Mouse (Mus musculus) thymus, adult 2 months (tissue): ENCODE data around the gene Apoe. TPM values are rescaled to one million over a fixed set of nuclear protein-coding genes. Genes with fewer than 3 reads are reported as not detected.
A peak's percentile ranks its signal among the peaks of the same experiment; 100 is the strongest.

Source experiments
- DNase-seq: peaks from one replicate; pipeline ENCODE4 v3.0.0; 2021
- H3K27ac ChIP-seq: fragments of 200-500 bp; 2 replicates; pipeline ENCODE4 v1.5.1; 2012; ENCODE audit warnings: low read length, control low read depth; ENCODE audit not compliant: control insufficient read depth, insufficient read depth
- H3K27me3 ChIP-seq: fragments of 200-500 bp; 2 replicates; pipeline ENCODE4 v1.6.1; 2012; ENCODE audit warnings: mild to moderate bottlenecking, low read length, moderate library complexity, mixed read lengths; ENCODE audit not compliant: control insufficient read depth, insufficient read depth
- H3K36me3 ChIP-seq: fragments of 200-500 bp; 2 replicates; pipeline ENCODE4 v1.6.1; 2012; ENCODE audit warnings: mild to moderate bottlenecking, low read length, moderate library complexity; ENCODE audit not compliant: control insufficient read depth, insufficient read depth
- H3K4me1 ChIP-seq: fragments of 200-500 bp; replicated peaks from 2 replicates; pipeline ENCODE4 v1.6.1; 2012; ENCODE audit warnings: low read length; ENCODE audit not compliant: control insufficient read depth, insufficient read depth
- H3K4me3 ChIP-seq: fragments of 200-500 bp; 2 replicates; pipeline ENCODE4 v1.5.1; 2012; ENCODE audit warnings: mild to moderate bottlenecking, low read length, control low read depth, moderate library complexity; ENCODE audit not compliant: control insufficient read depth, insufficient read depth
- CTCF ChIP-seq: fragments of 200-500 bp; IDR thresholded peaks from 2 replicates; pipeline ENCODE4 v1.5.1; 2012; ENCODE audit warnings: mild to moderate bottlenecking, control low read depth, low read length, moderate library complexity, borderline replicate concordance; ENCODE audit not compliant: control insufficient read depth, poor library complexity, insufficient read depth; ENCODE audit errors: extremely low read depth
- POLR2A ChIP-seq: fragments of 200-500 bp; IDR thresholded peaks from 2 replicates; pipeline ENCODE4 v1.6.1; 2012; ENCODE audit warnings: mild to moderate bottlenecking, low read length, control low read depth, moderate library complexity; ENCODE audit not compliant: control insufficient read depth, poor library complexity, insufficient read depth; ENCODE audit errors: extremely low read depth
- WGBS: fragments of 180-500 bp; shearing (Covaris S2); methylation state at CpG from one replicate; pipeline ENCODE4 v1.1.7; 2018; 5-methylcytosine and 5-hydroxymethylcytosine counted together
- polyA plus RNA-seq: library from polyadenylated mRNA; depleted of rRNA; stranded (reverse); fragments of >200 nt; gene quantifications from 2 replicates; pipeline ENCODE4 v1.2.3, GENCODE M21; 2012; rRNA removed

Gene Apoe
- polyA plus RNA-seq, 1 experiment: 2,086 TPM

DNA sequence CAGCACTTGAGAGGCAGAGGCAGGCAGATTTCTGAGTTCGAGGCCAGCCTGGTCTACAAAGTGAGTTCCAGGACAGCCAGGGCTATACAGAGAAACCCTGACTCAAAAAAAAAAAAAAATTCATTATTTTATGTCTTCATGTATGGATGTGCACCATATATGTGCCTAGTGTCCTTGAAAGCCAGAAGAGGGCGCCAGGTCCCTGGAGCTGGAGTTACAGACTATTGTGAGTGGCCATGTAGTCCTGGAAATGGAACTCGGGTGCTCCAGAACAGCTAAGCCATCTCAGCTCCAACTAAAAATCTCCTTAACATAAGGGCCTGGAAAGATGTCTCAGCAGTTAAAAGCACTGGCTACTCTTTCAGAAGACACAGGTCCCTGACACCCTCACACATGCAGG is 32.2 kb downstream of the Apoe start:
- Histone ChIP-seq H3K4me3 (no peak overlapping the region), H3K4me1 (peaks cover 19% of the 10 kb centered on the region), H3K36me3 (no peaks in the 10 kb centered on the region), H3K27me3 (no peaks in the 10 kb centered on the region), H3K27ac (no peak overlapping the region)
- TF ChIP-seq POLR2A: no peak
- no peak for TF ChIP-seq CTCF
- DNase-seq: no peak
- WGBS: 89% methylated on average over 3 of the region's 3 CpGs

DNA sequence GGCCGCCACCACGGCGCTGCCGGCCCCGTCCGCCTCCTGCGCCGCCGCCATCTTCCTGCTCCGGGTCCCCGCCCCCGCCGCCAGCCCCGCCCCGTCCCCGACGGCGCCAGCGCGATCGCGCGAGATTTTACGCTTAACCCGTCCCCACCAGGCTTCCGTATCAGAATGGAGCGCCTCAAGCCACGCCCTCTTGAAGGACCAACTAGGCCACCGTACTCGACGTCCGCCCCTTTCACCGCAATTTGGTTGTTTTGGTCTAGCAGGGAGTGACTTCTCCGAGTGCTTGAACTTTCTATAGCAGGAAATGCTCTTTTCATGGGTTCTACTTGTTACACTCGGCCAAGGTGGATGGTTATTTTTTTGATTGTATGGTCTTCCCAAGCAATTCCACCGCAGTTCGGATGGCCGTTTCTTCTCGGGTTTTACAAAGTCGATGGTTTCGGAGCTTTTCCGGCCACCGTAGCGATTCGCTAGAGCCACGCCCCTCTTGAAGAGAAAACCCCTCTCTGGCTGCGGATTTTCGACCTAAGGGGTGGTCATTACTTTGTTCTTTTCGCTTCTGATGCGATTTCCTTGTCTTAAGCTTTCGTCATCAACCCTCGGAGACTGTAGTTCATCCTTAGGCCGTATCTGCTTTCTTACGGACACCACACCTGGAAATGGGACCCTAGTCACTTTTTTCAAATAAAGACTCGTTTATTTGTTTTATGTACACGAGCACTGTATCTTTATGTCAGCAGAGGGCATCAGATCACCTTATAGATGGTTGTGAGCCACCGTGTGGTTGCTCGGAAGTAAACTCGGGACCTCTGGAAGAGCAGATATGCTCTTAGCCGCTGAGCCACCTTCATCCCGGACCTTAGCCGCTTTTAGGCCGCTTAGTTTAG is 33.8 kb downstream of the Apoe start, which contains the start of gene Clptm1:
Gene Clptm1 (minus strand): TSS at position 79 of the 887 bp plus-strand sequence.
- Histone ChIP-seq H3K27me3 (no peaks in the 10 kb centered on the region), H3K27ac (peak within 1 kb of the TSS; percentile 88), H3K4me1 (peaks cover 19% of the 10 kb centered on the region), H3K36me3 (no peaks in the 10 kb centered on the region), H3K4me3 (peak within 1 kb of the TSS; percentile 80)
- peak; percentile 97 for DNase-seq
- WGBS: under 1% methylated on average over 63 of the region's 63 CpGs
- TF ChIP-seq POLR2A (peak; percentile 46; the same call in 1 of the 2 replicates), CTCF (no peak)

DNA sequence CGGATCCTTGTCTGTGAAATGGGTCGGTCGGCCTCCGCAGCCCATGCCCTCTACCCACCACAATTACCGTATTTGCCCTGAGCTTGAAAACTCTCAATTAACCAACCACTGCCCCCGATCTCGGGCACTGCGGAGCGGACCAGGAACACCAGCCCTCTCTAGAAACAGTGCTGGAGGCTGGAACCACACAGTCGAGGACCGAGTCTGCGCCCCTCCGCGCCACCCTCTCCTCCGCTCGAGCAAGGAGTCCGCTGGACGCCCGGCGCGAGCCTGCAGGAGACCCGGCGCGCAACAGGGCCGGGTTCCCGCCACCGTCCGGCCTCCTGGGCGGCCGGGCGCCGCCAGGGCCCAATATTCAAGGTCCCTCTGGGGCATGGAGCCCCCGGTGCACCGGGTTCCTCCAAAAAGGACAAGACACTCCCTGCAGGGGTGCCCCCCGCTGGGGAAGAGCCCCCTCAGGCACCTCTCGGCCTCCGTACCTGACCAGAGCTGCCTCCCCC is 34.5 kb downstream of the Apoe start:
- no peaks in the 10 kb centered on the region for H3K27me3 ChIP-seq
- no peak for DNase-seq
- peaks cover 19% of the 10 kb centered on the region for H3K4me1 ChIP-seq
- peak overlapping the region; percentile 80 for H3K4me3 ChIP-seq
- TF ChIP-seq CTCF: no peak
- TF ChIP-seq POLR2A: 0 out of 2 replicates have a peak, but pooled peaks have one; percentile 58
- under 1% methylated on average over 37 of the region's 37 CpGs for WGBS
- H3K36me3 ChIP-seq: no peaks in the 10 kb centered on the region
- no peak overlapping the region for H3K27ac ChIP-seq

DNA sequence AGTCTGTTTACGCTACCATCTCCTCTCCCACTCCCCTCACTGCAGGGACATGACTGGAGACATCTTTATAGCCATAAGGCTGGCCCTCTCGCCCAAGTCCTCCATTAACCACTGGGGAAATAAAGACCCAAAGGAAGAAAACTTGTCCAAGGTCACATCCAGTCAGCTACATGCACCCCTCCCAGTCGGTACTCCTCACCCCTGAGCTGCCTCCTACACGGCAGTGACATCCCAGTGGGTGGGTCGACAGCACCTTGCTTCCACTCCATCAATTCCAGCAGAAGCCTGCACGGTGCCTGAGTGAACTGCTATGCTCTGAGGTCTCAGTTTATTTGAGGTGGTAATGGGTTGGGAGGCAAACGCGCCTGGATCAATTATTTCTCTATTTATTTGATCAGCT is 35.0 kb downstream of the Apoe start:
- peak; percentile 11 for DNase-seq
- WGBS: 21% methylated on average over 8 of the region's 8 CpGs
- no peaks in the 10 kb centered on the region for H3K27me3 ChIP-seq
- no peaks in the 10 kb centered on the region for H3K36me3 ChIP-seq
- TF ChIP-seq CTCF (no peak), POLR2A (no peak)
- peaks cover 15% of the 10 kb centered on the region for H3K4me1 ChIP-seq
- H3K4me3 ChIP-seq: peak overlapping the region; percentile 80
- no peak overlapping the region for H3K27ac ChIP-seq

DNA sequence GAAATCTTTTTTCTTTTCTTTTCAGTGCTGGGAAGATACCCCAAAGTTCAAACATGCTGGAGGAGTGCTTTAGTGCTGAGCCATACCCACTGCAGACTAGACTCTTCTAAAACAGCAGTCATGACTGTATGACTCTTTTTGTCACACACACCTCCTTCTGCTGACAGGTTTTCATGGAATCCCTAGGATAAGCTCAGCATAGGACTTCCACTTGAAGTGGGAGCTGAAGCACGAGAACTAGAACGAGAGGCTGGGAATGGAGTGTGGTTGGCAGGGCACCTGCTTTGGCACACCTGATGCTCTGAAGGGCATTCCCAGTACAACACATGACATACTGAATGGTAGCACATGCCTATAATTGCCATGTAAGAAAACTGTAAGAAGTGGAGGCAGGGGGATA is 46.4 kb downstream of the Apoe start:
- Histone ChIP-seq H3K27me3 (no peaks in the 10 kb centered on the region), H3K36me3 (peaks cover 34% of the 10 kb centered on the region), H3K27ac (no peak overlapping the region), H3K4me1 (no peaks in the 10 kb centered on the region), H3K4me3 (no peak overlapping the region)
- 97% methylated on average over 2 of the region's 2 CpGs for WGBS
- TF ChIP-seq POLR2A (no peak), CTCF (no peak)
- DNase-seq: no peak

DNA sequence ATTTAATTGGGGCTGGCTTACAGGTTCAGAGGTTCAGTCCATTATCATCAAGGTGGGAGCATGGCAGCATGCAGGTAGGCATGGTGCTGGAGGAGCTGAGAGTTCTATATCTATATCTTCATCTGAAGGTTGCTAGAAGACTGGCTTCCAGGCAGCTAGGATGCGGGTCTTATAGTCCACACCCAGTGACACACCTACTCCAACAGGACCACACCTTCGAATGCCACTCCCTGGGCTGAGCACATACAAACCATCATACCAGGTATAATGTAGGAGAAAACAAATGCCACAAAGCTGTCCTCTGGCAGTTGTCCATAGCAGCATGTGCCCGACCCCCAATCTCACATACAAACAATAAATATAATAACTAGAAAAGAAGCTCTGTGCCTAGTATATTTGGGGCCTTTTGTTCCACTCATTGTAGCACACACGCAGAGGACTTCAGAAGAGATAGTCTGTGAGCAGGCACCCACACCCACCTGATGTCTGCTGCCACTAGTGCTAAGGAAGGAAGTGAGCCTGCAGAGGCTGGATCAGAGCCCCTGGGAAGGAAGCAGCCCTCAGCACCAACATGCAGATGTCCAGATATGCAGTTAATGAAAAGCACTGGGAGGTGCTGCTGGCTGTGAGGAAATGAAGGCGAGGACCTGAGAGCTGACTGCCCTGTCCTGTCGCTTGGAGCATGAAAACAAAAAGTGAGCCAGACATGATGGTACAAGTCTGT is 47.8 kb downstream of the Apoe start:
- H3K4me3 ChIP-seq: no peak overlapping the region
- TF ChIP-seq CTCF (no peak), POLR2A (no peak)
- WGBS: 68% methylated on average over 6 of the region's 6 CpGs
- peaks cover 38% of the 10 kb centered on the region for H3K36me3 ChIP-seq
- H3K27ac ChIP-seq: no peak overlapping the region
- H3K27me3 ChIP-seq: no peaks in the 10 kb centered on the region
- DNase-seq: no peak
- H3K4me1 ChIP-seq: no peaks in the 10 kb centered on the region

Other genes starting within 250 kb of the Apoe start
- 36.3 and 48.8 TPM in 2 replicates for gene Mark4, start 240.4 kb downstream of the Apoe start, polyA plus RNA-seq
- 0.94 and 1.0 TPM in 2 replicates for gene Exoc3l2, start 235.9 kb downstream of the Apoe start, polyA plus RNA-seq
- 13.2 and 15.5 TPM in 2 replicates for gene Bloc1s3, start 190.8 kb downstream of the Apoe start, polyA plus RNA-seq
- 86.7 and 90.2 TPM in 2 replicates for gene Trappc6a, start 190.8 kb downstream of the Apoe start, polyA plus RNA-seq
- 1.1 and 1.2 TPM in 2 replicates for gene Nkpd1, start 181.3 kb downstream of the Apoe start, polyA plus RNA-seq
- gene Ppp1r37, start 136.1 kb downstream of the Apoe start, polyA plus RNA-seq: 130 and 137 TPM in 2 replicates
- 4.5 and 4.7 TPM in 2 replicates for gene Zfp296, start 121.9 kb downstream of the Apoe start, polyA plus RNA-seq
- gene Gemin7, start 121.6 kb downstream of the Apoe start, polyA plus RNA-seq: 121 and 130 TPM in 2 replicates
- 240 and 315 TPM in 2 replicates for gene Clasrp, start 94.7 kb downstream of the Apoe start, polyA plus RNA-seq
- 66.9 and 75.6 TPM in 2 replicates for gene Relb, start 69.8 kb downstream of the Apoe start, polyA plus RNA-seq
- gene Clptm1, start 34.2 kb downstream of the Apoe start, polyA plus RNA-seq: 136 and 142 TPM in 2 replicates
- gene Apoc2, start 21.2 kb downstream of the Apoe start, polyA plus RNA-seq: 6.7 and 7.1 TPM in 2 replicates
- gene Gm44805, start 17.8 kb downstream of the Apoe start, polyA plus RNA-seq: not detected in 2 replicates
- gene Apoc4, start 17.7 kb downstream of the Apoe start, polyA plus RNA-seq: 1.5 and 6.2 TPM in 2 replicates
- 24.8 and 38.0 TPM in 2 replicates for gene Apoc1, start 6.5 kb downstream of the Apoe start, polyA plus RNA-seq
- 109 and 120 TPM in 2 replicates for gene Tomm40, start 16.2 kb upstream of the Apoe start, polyA plus RNA-seq
- 10.0 and 11.4 TPM in 2 replicates for gene Nectin2, start 51.3 kb upstream of the Apoe start, polyA plus RNA-seq
- 36.4 and 55.5 TPM in 2 replicates for gene Bcam, start 71.8 kb upstream of the Apoe start, polyA plus RNA-seq
- 2.4 and 2.8 TPM in 2 replicates for gene Cblc, start 97.6 kb upstream of the Apoe start, polyA plus RNA-seq
- 54.4 and 67.2 TPM in 2 replicates for gene Bcl3, start 123.6 kb upstream of the Apoe start, polyA plus RNA-seq
- gene Gm19345, start 152.8 kb upstream of the Apoe start, polyA plus RNA-seq: 0.36 and 0.57 TPM in 2 replicates
- 3.3 and 3.9 TPM in 2 replicates for gene Ceacam16, start 162.1 kb upstream of the Apoe start, polyA plus RNA-seq
- 0.30 and 0.36 TPM in 2 replicates for gene Ceacam19, start 188.8 kb upstream of the Apoe start, polyA plus RNA-seq
- gene Pvr, start 222.0 kb upstream of the Apoe start, polyA plus RNA-seq: 74.9 and 82.4 TPM in 2 replicates